Mouse (Mus musculus): ENCODE results near the gene Ssbp3. TPM values are rescaled to one million over a fixed set of nuclear protein-coding genes. Genes with fewer than 3 reads are reported as not detected.

Ssbp3 gene
- total and polyA plus RNA-seq, 2 experiments: 12.9 to 36.7 TPM

GRCm38 (mm10) chr4:107097871-107098270 lies 187.4 kb downstream of the Ssbp3 start:
- Histone ChIP-seq H3K36me3 (ENCODE audit: control insufficient read depth, insufficient read depth, low read length) (no peaks in the 10 kb centered on the region), H3K4me3 (ENCODE audit: insufficient read depth, low read depth, low read length) (no peak overlapping the region), H3K9ac (ENCODE audit: low read depth, low read length) (no peak overlapping the region), H3K27ac (replicated peaks; ENCODE audit: insufficient read depth, low read depth, low read length) (no peak overlapping the region), H3K27me3 (ENCODE audit: control insufficient read depth, insufficient read depth, low read length) (no peaks in the 10 kb centered on the region), H3K79me2 (ENCODE audit: control insufficient read depth, insufficient read depth, low read length) (no peaks in the 10 kb centered on the region), H3K4me1 (ENCODE audit: control insufficient read depth, insufficient read depth, low read length) (no peaks in the 10 kb centered on the region)
- 69% methylated on average over 15 of the region's 15 CpGs for WGBS
- no peak for DNase-seq (ENCODE audit: extremely low read depth, low read depth, low spot score)
- TF ChIP-seq CTCF (IDR thresholded peaks at IDR 0.05; ENCODE audit: low read depth, low read length): no peak
- TF ChIP-seq POLR2A (IDR thresholded peaks at IDR 0.05; ENCODE audit: extremely low read depth, insufficient read depth, low read length): no peak

DNA sequence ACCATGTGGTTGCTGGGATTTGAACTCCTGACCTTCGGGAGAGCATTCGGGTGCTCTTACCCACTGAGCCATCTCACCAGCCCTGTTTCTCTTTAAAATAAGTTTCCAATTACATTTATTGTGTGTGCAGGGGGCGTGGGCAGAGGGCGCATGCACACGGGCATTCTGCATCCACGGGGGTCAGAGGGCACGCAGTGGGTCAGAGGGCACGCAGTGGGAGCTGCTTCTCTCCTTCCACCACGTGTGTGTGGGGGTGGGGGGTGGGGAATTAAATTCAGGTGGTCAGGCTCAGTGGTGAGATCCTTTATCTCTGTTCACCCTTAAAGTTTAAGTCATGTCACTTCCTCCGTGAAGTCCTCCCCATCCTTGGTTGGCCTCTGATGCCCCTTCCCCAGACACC lies 187.9 kb downstream of the Ssbp3 start:
- H3K4me3 ChIP-seq (ENCODE audit: insufficient read depth, low read depth, low read length): no peak overlapping the region
- H3K9ac ChIP-seq (ENCODE audit: low read depth, low read length): no peak overlapping the region
- no peaks in the 10 kb centered on the region for H3K36me3 ChIP-seq (ENCODE audit: control insufficient read depth, insufficient read depth, low read length)
- H3K4me1 ChIP-seq (ENCODE audit: control insufficient read depth, insufficient read depth, low read length): no peaks in the 10 kb centered on the region
- no peak for DNase-seq (ENCODE audit: extremely low read depth, low read depth, low spot score)
- no peaks in the 10 kb centered on the region for H3K79me2 ChIP-seq (ENCODE audit: control insufficient read depth, insufficient read depth, low read length)
- TF ChIP-seq CTCF (IDR thresholded peaks at IDR 0.05; ENCODE audit: low read depth, low read length): no peak
- TF ChIP-seq POLR2A (IDR thresholded peaks at IDR 0.05; ENCODE audit: extremely low read depth, insufficient read depth, low read length): no peak
- no peak overlapping the region for H3K27ac ChIP-seq (replicated peaks; ENCODE audit: insufficient read depth, low read depth, low read length)
- 76% methylated on average over 10 of the region's 10 CpGs for WGBS
- no peaks in the 10 kb centered on the region for H3K27me3 ChIP-seq (ENCODE audit: control insufficient read depth, insufficient read depth, low read length)

DNA sequence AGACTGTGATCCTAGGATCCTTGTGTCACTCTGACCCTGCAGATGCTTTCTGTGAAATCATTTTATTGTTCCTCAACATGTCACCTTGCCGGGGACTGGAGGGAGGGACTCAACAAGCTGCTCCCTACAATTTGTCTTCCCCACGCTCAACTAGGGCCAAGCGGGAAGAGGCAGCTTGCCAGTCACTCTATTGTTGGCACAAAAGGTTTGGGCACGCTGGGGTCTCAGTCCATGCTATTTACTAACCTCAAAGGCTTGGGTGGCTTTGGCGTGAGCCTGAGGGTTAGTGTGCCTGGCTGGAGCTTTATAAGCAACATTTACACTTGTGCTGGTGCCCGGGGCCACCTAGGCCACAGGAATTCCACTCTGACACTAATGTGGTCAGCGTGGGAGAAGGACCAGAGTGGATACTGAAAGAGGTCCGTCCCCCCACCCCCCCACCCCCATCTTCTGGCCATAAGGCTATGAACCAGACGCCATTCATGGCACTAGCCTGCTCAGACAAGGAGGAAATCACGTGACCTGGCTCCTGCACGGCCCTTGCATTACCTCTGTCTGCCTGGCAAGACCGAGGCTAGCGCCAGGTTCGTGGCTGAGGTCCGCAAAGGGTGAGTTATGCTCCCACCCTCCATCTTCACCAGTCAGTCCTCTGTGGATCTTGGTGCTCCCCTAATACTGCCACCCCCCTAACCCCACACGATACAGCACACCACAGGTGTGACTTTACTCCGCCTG lies 188.5 kb downstream of the Ssbp3 start:
- Histone ChIP-seq H3K4me3 (ENCODE audit: insufficient read depth, low read depth, low read length) (no peak overlapping the region), H3K27ac (replicated peaks; ENCODE audit: insufficient read depth, low read depth, low read length) (no peak overlapping the region), H3K36me3 (ENCODE audit: control insufficient read depth, insufficient read depth, low read length) (no peaks in the 10 kb centered on the region), H3K4me1 (ENCODE audit: control insufficient read depth, insufficient read depth, low read length) (no peaks in the 10 kb centered on the region), H3K9ac (ENCODE audit: low read depth, low read length) (no peak overlapping the region), H3K79me2 (ENCODE audit: control insufficient read depth, insufficient read depth, low read length) (no peaks in the 10 kb centered on the region), H3K27me3 (ENCODE audit: control insufficient read depth, insufficient read depth, low read length) (no peaks in the 10 kb centered on the region)
- WGBS: 87% methylated on average over 17 of the region's 17 CpGs
- TF ChIP-seq POLR2A (IDR thresholded peaks at IDR 0.05; ENCODE audit: extremely low read depth, insufficient read depth, low read length) (no peak), CTCF (IDR thresholded peaks at IDR 0.05; ENCODE audit: low read depth, low read length) (no peak)
- no peak for DNase-seq (ENCODE audit: extremely low read depth, low read depth, low spot score)

Other genes starting within 250 kb of the Ssbp3 start
- 22.4 and 23.4 TPM in 2 replicates for gene Ttc4, start 231.8 kb upstream of the Ssbp3 start, total RNA-seq (2014; rRNA removed)
- gene Ttc4, start 231.8 kb upstream of the Ssbp3 start, polyA plus RNA-seq (2012; rRNA removed): 21.2 and 24.2 TPM in 2 replicates
- under 0.01 and 0.27 TPM in 2 replicates for gene Mroh7, start 179.8 kb upstream of the Ssbp3 start, total RNA-seq (2014; rRNA removed)
- 0.27 and 0.69 TPM in 2 replicates for gene Mroh7, start 179.8 kb upstream of the Ssbp3 start, polyA plus RNA-seq (2012; rRNA removed)
- gene Fam151a, start 176.8 kb upstream of the Ssbp3 start, total RNA-seq (2014; rRNA removed): 0.07 TPM in 1 of 2 replicates, not detected in the other
- gene Fam151a, start 176.8 kb upstream of the Ssbp3 start, polyA plus RNA-seq (2012; rRNA removed): not detected in 2 replicates
- gene Acot11, start 105.7 kb upstream of the Ssbp3 start, total RNA-seq (2014; rRNA removed): 1.8 and 4.8 TPM in 2 replicates
- gene Acot11, start 105.7 kb upstream of the Ssbp3 start, polyA plus RNA-seq (2012; rRNA removed): 6.3 and 14.3 TPM in 2 replicates
- gene Mrpl37, start 156.2 kb downstream of the Ssbp3 start, total RNA-seq (2014; rRNA removed): 16.7 and 20.3 TPM in 2 replicates
- gene Mrpl37, start 156.2 kb downstream of the Ssbp3 start, polyA plus RNA-seq (2012; rRNA removed): 51.8 and 51.9 TPM in 2 replicates
- 9.3 and 9.8 TPM in 2 replicates for gene Cyb5rl, start 156.3 kb downstream of the Ssbp3 start, total RNA-seq (2014; rRNA removed)
- gene Cyb5rl, start 156.3 kb downstream of the Ssbp3 start, polyA plus RNA-seq (2012; rRNA removed): 10.7 and 11.0 TPM in 2 replicates
- not detected in 2 replicates for gene Cdcp2, start 186.2 kb downstream of the Ssbp3 start, total RNA-seq (2014; rRNA removed)
- gene Cdcp2, start 186.2 kb downstream of the Ssbp3 start, polyA plus RNA-seq (2012; rRNA removed): not detected in 2 replicates